Mouse (Mus musculus) left cerebral cortex, postnatal 36 days (tissue): ENCODE measurements around the gene Dgkh. TPM values are rescaled to one million over a fixed set of nuclear protein-coding genes. Genes with fewer than 3 reads are reported as not detected.
"Not testable (repeated sequence)": the region's sequence is repeated elsewhere in the genome, so short reads cannot be mapped to it uniquely, and the experiment has no call there.

ENCODE experiments used
- DNase-seq, 2 experiments: peaks; one replicate each; pipeline ENCODE4 v3.0.0; 2021 to 2022; ENCODE audit warnings: low spot score in 2 of 2, mixed read lengths in 1 of 2
- intact Hi-C: fragments of 180-260 bp; cut with DNase I; formaldehyde crosslinking; loops from one replicate; pipeline ENCODE4 v1.15.1; 2025
- total RNA-seq, 2 experiments: library from RNA; stranded (reverse); gene quantifications; 2 replicates each; pipeline ENCODE4 v1.2.3; 2021

Gene Dgkh
- 10 to 100 TPM; 70.7 to 78.6 TPM for total RNA-seq

DNA sequence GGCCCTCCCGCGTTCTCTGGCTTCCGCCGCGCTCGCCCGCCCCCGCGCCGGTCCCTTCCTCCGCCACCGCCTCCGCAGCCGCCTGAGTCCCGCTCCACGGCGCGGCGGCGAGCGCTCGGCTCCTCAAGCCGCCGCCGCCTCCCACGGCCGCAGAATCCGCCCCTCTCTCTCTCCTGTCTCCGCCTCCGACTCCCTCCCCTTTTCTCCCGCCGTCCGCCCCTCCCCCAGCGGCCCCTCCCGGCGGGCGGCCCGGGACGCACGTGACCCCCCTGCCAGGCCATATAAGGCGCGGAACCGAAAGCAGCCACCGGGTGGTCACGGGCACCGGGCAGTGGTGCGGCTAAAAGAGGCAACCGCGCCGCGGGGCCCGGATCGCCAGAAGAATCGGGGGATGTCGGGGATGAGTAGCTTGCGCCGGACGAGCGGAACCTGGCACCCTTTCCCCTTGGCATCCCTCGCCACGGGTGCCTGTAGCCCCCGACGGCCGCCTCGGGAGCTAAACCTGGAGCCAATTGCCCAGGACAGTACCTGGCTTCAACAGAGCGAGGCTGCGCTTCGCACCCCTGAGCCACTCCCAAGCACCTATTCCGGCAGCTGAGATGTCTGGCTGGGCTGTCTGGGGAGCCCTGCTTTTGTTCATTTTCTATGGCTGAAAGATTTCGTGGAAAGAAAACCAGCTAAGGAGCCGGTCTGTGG, at the start of gene Dgkh:
TSS of gene Dgkh (minus strand) at position 160 of the 696 bp plus-strand sequence.
- intact Hi-C loops, result loop anchor here (2.0 to 10.0 kb wide), 3 partner anchors 55 to 212 kb away; partner anchors contain the start of gene Vwa8
- peak; percentile 84 to 88 for DNase-seq

DNA sequence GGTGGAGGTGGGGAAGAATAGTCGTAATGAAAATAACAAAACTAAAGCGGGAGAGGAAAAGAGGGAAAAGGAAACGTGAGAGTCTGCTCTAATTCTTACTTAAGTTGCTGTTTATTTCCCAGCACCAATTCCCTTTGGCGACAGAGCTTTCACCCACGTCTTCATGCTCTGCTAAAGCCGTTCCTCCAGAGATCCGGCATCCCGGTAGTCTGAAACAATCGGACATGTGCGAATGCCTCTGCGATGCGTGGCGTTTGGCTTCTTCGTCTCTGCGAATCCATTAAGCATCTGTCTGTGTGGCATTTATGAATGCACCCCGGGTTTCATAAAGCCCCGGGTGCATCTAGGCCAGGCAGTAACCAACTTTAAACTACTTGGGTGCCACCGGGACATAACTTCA, 44.6 kb upstream of the Dgkh start:
- peak; percentile 14 to 23 for DNase-seq
- intact Hi-C loops, result no loop called here

DNA sequence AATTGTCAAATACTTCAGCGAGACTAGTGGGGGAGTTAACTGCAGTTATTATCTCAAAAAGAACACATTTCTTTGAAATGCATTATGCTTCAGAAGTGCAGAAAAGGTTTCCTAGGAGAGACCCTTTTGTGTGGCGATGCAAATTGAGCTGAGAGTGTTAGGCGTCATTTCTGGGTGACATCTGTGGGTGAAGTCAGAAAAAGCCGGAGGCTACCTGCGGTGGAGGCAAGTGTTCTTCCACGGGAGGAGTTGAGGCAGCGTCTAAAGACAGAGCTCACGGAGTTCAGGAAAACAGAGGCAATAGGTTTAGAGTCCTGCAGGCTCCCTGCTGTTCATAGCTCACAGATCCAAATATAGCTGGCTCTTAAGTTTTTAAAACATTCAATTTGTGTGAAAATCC, 44.1 kb upstream of the Dgkh start:
- intact Hi-C loops, result no loop called here
- DNase-seq, result no peak

- DNase-seq, result no peak
- intact Hi-C loops, result no loop called here
Observed at GRCm38 (mm10) chr14:78775699-78776098, 43.1 kb upstream of the Dgkh start.

GRCm38 (mm10) chr14:78775226-78775625, 42.6 kb upstream of the Dgkh start:
- intact Hi-C loops, result no loop called here
- no peak for DNase-seq

DNA sequence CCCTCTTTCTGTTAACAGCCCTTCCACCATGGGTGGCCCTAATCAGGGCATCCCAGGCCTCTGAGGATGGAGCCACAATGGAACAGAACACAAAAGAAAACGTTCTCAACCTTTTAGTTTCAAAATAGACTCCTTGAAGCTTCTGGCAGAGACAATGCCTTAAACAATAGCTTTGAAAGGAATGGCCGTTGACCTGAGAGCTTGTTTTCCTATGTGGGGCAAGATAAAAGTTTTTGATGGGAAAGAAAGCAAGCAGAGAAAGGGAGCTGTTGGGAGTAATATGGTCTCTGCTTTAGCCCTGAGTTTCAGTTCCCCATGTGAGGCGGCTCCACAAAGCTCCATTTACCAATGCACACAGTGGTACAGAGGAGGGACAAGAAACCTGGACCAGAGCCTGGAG, 37.9 kb upstream of the Dgkh start:
- intact Hi-C loops, result no loop called here

DNA sequence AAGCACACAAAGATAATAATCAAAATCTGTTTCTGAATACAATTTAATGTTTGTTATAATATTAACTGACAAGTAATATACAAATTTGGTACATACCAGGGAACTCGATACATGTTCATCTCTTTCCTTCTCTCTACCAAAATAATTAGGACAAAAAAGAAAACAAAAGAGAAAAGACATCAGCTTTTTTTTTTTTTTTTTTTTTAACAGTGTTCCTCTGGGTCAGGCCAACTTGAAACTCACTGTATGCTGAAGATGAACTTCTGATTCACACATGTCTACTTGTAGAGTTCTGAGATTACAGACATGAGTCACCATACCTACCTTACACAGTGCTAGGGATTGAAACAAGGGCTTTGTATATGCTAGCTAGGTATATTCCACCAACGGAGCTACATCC, 28.5 kb upstream of the Dgkh start:
- intact Hi-C loops, result no loop called here

More for the DNA sequence above, 37.9 kb upstream of the Dgkh start:
- no peak for DNase-seq

GRCm38 (mm10) chr14:78759491-78759890, 26.9 kb upstream of the Dgkh start:
- DNase-seq, result no peak
- intact Hi-C loops, result no loop called here

More for the DNA sequence above, 28.5 kb upstream of the Dgkh start:
- no peak for DNase-seq

DNA sequence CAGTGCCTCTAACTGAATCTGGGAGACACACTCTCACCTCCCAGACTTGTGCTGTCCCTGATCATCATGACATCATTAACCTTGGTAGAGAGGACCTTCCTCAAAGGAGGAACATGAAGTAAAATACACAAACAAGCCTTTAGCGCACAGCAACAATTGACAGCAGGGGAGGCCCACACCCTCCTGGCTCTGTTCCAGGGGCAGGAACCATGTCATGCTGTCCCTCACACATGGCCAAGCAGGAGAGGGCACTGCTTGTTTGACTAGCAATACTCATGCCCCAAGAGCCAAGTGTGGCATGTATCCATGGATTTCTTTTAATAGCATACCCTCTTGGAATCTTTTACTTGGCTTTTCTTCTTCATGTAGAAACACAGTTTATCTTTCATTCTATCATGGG, 22.7 kb upstream of the Dgkh start:
- intact Hi-C loops, result no loop called here
- DNase-seq, result no peak

DNA sequence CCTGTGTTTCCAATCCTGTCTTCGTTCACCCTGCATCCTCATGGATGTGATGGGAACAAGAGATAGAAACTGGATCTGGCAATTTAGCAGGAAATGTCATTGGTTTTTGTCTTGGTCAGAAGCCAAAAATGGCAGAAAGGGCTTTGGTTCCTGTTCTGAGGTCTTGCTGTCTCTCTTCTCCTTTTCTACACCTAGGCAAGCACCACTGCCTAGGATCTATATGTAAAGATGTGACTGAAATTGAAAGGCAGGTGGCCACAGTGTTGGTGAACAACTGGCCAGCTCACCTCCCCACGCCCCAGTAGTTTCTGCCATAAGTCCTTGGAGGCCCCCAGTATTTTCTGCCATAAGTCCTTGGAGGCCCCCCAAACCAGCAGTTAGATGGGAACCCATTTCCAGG, 16.1 kb upstream of the Dgkh start:
- intact Hi-C loops, result no loop called here
- DNase-seq, result no peak

DNA sequence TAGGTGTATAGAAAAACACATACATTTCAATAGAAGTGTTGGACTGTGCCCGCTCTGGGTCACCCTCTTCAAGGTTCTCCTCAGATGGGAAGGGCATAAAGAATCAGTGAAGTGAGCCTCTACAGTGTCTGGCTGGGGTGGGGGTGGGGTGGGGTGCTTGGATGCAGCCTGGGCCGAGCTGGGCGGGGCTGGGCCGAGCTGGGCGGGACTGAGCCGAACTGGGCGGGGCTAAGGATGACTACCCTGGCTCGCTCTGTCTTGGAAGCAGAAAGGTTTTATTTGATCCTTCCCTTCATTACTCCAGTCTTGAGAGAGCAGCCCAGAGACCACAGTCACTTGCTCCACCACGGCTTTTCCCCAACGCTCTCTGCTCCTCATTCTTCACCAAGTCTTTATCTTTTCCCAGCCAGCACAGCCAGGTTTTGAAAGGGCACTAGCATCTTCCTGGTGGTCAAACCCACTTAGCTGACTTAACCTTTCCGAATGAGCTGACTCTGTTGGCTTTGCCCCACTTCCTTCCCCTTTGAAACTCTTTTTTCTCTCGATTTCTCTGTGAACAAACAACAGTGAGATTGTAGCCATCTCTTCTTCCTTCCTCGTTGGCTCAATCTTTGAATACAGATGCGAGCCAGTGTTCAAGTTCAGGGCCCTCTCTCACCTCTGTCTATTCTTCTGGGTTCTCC, 15.5 kb upstream of the Dgkh start:
- DNase-seq, result no peak
- intact Hi-C loops, result no loop called here

- DNase-seq, result peak in 1 of 2 experiments; percentile 9
- intact Hi-C loops, result no loop called here
Observed at GRCm38 (mm10) chr14:78747454-78747853, 14.9 kb upstream of the Dgkh start.

GRCm38 (mm10) chr14:78734605-78735004, 2.0 kb upstream of the Dgkh start:
- intact Hi-C loops, result loop anchor here (5.0 to 10.0 kb wide), 2 partner anchors 57 to 210 kb away; no protein-coding TSS in a partner anchor
- DNase-seq, result no peak

GRCm38 (mm10) chr14:78734203-78734602, 1.6 kb upstream of the Dgkh start:
- intact Hi-C loops, result loop anchor here (5.0 to 10.0 kb wide), 2 partner anchors 57 to 211 kb away; no protein-coding TSS in a partner anchor
- DNase-seq, result not testable (repeated sequence)

GRCm38 (mm10) chr14:78733366-78734076, 945 bp upstream of the Dgkh start:
- intact Hi-C loops, result loop anchor here (2.0 to 10.0 kb wide), 3 partner anchors 56 to 211 kb away; partner anchors contain the start of gene Vwa8
- no peak for DNase-seq

DNA sequence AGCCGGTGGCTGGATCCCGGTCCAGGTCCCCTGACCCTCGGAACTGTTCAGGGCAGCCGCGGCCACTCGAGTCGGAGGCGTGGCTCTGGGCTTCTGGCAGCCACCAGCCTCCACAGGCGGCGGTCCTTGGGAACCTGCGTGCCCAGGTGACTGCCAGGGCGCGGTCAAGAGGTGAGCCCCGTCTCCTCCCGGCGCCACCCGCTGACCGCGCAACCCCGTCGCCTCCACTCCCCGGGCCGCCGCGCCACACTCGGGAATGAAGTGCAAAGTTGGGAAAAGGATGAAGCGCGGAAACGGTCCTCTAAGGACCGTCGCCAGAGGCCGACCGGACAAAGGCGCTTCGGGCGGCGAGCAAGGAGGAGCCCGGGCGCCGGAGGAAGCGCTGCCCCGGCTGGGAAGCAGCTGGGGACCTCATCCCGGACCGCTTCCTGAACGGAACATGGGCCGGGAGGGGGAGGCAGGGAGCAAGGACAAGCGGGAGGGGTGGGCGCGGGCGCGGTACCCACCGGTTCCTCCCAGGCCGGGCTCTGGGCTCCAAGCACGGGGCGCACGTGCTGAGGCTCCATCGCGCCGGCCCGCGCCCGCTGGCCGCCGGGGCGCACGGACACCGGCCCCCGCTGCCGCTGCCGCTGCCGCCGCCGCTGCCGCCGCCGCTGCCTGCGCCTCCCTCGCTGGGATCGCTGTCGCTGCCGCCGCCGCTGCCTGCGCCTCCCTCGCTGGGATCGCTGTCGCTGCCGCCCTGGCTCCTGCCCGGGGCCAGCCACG, 542 bp downstream of the Dgkh start:
- peak; percentile 32 to 33 for DNase-seq
- intact Hi-C loops, result loop anchor here (2.0 to 10.0 kb wide), 3 partner anchors 55 to 213 kb away; partner anchors contain the start of gene Vwa8

GRCm38 (mm10) chr14:78731240-78731639, 1.3 kb downstream of the Dgkh start:
- peak; percentile 49 to 51 for DNase-seq
- intact Hi-C loops, result loop anchor here (5.0 to 10.0 kb wide), 2 partner anchors 54 to 214 kb away; no protein-coding TSS in a partner anchor

GRCm38 (mm10) chr14:78725976-78726375, 6.6 kb downstream of the Dgkh start:
- no peak for DNase-seq
- intact Hi-C loops, result no loop called here

DNA sequence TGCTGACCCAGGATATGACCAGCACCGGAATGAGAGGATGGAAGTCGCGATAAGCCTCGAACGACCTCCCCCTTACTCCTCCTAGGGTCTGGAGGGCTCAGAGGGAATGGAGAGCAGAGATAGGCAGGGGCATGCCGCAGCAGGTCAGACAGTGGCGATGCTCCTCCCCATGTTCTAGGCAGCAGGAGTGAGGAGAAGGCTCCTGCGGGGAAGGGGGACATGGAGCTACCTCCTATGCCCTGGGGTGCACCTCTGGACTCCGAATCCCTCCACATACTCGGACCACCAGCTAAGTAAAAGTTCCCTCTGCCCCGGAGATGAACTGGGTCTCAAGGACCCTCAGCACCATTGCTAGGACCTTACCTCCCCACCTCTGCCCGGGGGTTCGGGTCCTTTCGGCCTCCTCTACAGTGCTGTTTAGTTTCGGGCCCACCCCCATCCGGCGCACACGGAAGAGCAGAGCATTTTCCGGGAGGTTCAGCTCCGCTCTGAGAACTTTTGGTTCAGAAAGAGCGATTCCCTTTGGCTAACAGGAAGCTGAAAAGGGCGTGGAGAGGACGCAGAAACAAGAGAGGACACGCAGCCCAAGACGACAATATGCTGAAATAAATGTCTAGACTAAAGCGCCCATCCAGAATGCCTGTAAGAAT, 7.1 kb downstream of the Dgkh start:
- intact Hi-C loops, result no loop called here
- no peak for DNase-seq
